Mouse (Mus musculus) erythroblast, embryonic 14.5 days (primary cell): ENCODE measurements around the gene Itm2b. TPM values are rescaled to one million over a fixed set of nuclear protein-coding genes. Genes with fewer than 3 reads are reported as not detected.

ENCODE experiments used
- H3K27me3 ChIP-seq: 2 replicates; pipeline ENCODE4 v1.6.1; 2012; ENCODE audit warnings: inconsistent platforms; ENCODE audit not compliant: control insufficient read depth
- H3K36me3 ChIP-seq: 2 replicates; pipeline ENCODE4 v1.6.1; 2012; ENCODE audit warnings: mild to moderate bottlenecking, inconsistent platforms; ENCODE audit not compliant: control insufficient read depth
- H3K4me1 ChIP-seq: 2 replicates; pipeline ENCODE4 v1.6.1; 2012; ENCODE audit warnings: inconsistent platforms; ENCODE audit not compliant: control insufficient read depth
- H3K4me3 ChIP-seq: replicated peaks from 2 replicates; pipeline ENCODE3; 2012; ENCODE audit warnings: moderate library complexity, mild to moderate bottlenecking, inconsistent platforms
- H3K9me3 ChIP-seq: 2 replicates; pipeline ENCODE4 v1.6.1; 2012; ENCODE audit warnings: low read length, inconsistent platforms, mixed read lengths; ENCODE audit not compliant: control insufficient read depth
- GATA1 ChIP-seq: IDR thresholded peaks from 2 replicates; pipeline ENCODE4 v1.6.1; 2012; ENCODE audit warnings: low read length, inconsistent platforms, mixed read lengths
- TAL1 ChIP-seq: IDR thresholded peaks from 3 replicates; pipeline ENCODE4 v1.6.1; 2012; ENCODE audit warnings: low read length, inconsistent platforms, mixed read lengths
- polyA plus RNA-seq: library from polyadenylated mRNA; stranded (reverse); fragments of >175 nt; gene quantifications from 2 replicates; pipeline ENCODE4 v1.2.3, GENCODE M21; 2012

Gene Itm2b
- polyA plus RNA-seq, 1 experiment = 10.0 TPM

- Histone ChIP-seq H3K27me3 (no peaks in the 10 kb centered on the region), H3K4me3 (no peak overlapping the region), H3K9me3 (no peaks in the 10 kb centered on the region), H3K4me1 (peaks cover 24% of the 10 kb centered on the region), H3K36me3 (peaks cover 63% of the 10 kb centered on the region)
- TF ChIP-seq GATA1 (no peak), TAL1 (no peak)
These were observed 11.5 kb downstream of the Itm2b start for GRCm38 (mm10) chr14:73373606-73374005.

GRCm38 (mm10) chr14:73372990-73373389 lies 12.1 kb downstream of the Itm2b start:
- Histone ChIP-seq H3K27me3 (no peaks in the 10 kb centered on the region), H3K36me3 (peaks cover 63% of the 10 kb centered on the region), H3K4me1 (peaks cover 24% of the 10 kb centered on the region), H3K9me3 (no peaks in the 10 kb centered on the region), H3K4me3 (no peak overlapping the region)
- TF ChIP-seq TAL1 (no peak), GATA1 (no peak)

GRCm38 (mm10) chr14:73371577-73371976 lies 13.5 kb downstream of the Itm2b start:
- peaks cover 65% of the 10 kb centered on the region for H3K36me3 ChIP-seq
- H3K27me3 ChIP-seq = no peaks in the 10 kb centered on the region
- H3K9me3 ChIP-seq = no peaks in the 10 kb centered on the region
- no peak overlapping the region for H3K4me3 ChIP-seq
- TF ChIP-seq TAL1 (no peak), GATA1 (no peak)
- peaks cover 24% of the 10 kb centered on the region for H3K4me1 ChIP-seq

- no peak for TF ChIP-seq GATA1
- TF ChIP-seq TAL1 = no peak
- Histone ChIP-seq H3K36me3 (peaks cover 73% of the 10 kb centered on the region), H3K27me3 (no peaks in the 10 kb centered on the region), H3K4me1 (peaks cover 24% of the 10 kb centered on the region), H3K9me3 (no peaks in the 10 kb centered on the region), H3K4me3 (no peak overlapping the region)
These were observed 14.3 kb downstream of the Itm2b start for GRCm38 (mm10) chr14:73370695-73371372.

GRCm38 (mm10) chr14:73370078-73370670 lies 14.9 kb downstream of the Itm2b start:
- no peak overlapping the region for H3K4me3 ChIP-seq
- peaks cover 75% of the 10 kb centered on the region for H3K36me3 ChIP-seq

GRCm38 (mm10) chr14:73369634-73370033 lies 15.5 kb downstream of the Itm2b start:
- no peaks in the 10 kb centered on the region for H3K9me3 ChIP-seq
- no peak overlapping the region for H3K4me3 ChIP-seq
- no peak for TF ChIP-seq TAL1
- no peak for TF ChIP-seq GATA1
- peaks cover 24% of the 10 kb centered on the region for H3K4me1 ChIP-seq
- H3K36me3 ChIP-seq = peaks cover 80% of the 10 kb centered on the region
- no peaks in the 10 kb centered on the region for H3K27me3 ChIP-seq

More at GRCm38 (mm10) chr14:73370078-73370670, 14.9 kb downstream of the Itm2b start:
- Histone ChIP-seq H3K27me3 (no peaks in the 10 kb centered on the region), H3K4me1 (peaks cover 24% of the 10 kb centered on the region), H3K9me3 (no peaks in the 10 kb centered on the region)
- TF ChIP-seq TAL1 = no peak

GRCm38 (mm10) chr14:73368966-73369365 lies 16.1 kb downstream of the Itm2b start:
- H3K4me3 ChIP-seq = no peak overlapping the region
- peaks cover 23% of the 10 kb centered on the region for H3K4me1 ChIP-seq
- H3K9me3 ChIP-seq = no peaks in the 10 kb centered on the region
- H3K36me3 ChIP-seq = peaks cover 81% of the 10 kb centered on the region
- TF ChIP-seq GATA1 (no peak), TAL1 (no peak)
- no peaks in the 10 kb centered on the region for H3K27me3 ChIP-seq

- Histone ChIP-seq H3K36me3 (peaks cover 87% of the 10 kb centered on the region), H3K9me3 (no peaks in the 10 kb centered on the region), H3K4me3 (no peak overlapping the region), H3K4me1 (peaks cover 23% of the 10 kb centered on the region), H3K27me3 (no peaks in the 10 kb centered on the region)
- no peak for TF ChIP-seq TAL1
- TF ChIP-seq GATA1 = no peak
These were observed 16.9 kb downstream of the Itm2b start for GRCm38 (mm10) chr14:73368221-73368620.

- Histone ChIP-seq H3K4me1 (peaks cover 17% of the 10 kb centered on the region), H3K9me3 (no peaks in the 10 kb centered on the region), H3K36me3 (peaks cover 93% of the 10 kb centered on the region), H3K27me3 (no peaks in the 10 kb centered on the region), H3K4me3 (no peak overlapping the region)
- no peak for TF ChIP-seq GATA1
- no peak for TF ChIP-seq TAL1
These were observed 18.8 kb downstream of the Itm2b start for GRCm38 (mm10) chr14:73366278-73366677.
